Mouse (Mus musculus): ENCODE data around the gene Myl6.

Gene Myl6

GRCm38 (mm10) chr10:128489380-128489779 lies 4.6 kb downstream of the Myl6 start:
- DNase-seq (ENCODE audit: low spot score): no peak

DNA sequence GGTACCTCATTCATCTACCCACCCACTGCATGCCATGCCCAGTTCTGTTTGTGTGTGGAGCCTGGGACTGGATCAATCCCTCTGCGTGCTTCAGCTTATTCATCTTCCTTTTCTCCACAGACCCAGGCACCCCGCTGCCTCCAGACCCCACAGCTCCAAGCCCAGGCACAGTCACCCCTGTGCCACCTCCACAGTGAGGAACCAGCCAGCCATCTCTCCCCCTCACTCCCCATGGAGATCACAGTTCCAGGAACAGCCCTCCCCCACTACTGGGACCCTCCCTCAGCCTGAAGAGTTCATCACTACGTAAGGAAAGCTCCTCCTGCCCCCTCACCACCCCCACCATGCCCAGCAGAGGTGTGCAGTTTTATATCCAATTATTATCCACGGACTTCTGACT lies 5.2 kb downstream of the Myl6 start:
- DNase-seq (ENCODE audit: low spot score): no peak

DNA sequence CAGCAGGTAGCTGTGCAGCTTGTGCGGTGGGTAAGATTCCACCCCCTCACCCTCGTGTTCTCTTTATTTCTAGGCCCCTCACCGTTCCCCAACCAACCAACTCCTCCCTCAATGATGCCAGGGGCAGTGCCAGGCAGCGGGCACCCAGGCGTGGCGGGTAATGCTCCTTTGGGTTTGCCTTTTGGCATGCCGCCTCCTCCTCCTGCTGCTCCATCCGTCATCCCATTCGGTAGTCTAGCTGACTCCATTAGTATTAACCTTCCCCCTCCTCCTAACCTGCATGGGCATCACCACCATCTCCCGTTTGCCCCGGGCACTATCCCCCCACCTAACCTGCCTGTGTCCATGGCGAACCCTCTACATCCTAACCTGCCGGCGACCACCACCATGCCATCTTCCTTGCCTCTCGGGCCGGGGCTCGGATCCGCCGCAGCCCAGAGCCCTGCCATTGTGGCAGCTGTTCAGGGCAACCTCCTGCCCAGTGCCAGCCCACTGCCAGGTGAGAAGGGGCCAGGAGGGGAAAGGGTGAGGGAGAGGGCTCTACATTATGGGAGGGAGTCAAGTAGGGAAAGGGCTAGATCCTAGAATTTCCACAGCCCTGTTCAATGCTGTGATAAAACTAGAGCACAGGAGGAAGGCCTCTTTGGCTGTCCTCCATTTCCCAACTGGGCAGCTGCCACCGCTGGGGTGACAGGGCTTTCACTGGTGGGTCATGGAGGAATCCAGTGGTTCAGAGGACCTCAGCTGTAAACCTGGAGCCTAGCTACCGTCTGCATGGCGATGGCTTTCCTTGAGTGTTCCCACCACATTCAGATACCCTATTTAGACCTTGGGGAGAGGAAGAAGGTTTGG lies 5.9 kb downstream of the Myl6 start:
- DNase-seq (ENCODE audit: low spot score): no peak

DNA sequence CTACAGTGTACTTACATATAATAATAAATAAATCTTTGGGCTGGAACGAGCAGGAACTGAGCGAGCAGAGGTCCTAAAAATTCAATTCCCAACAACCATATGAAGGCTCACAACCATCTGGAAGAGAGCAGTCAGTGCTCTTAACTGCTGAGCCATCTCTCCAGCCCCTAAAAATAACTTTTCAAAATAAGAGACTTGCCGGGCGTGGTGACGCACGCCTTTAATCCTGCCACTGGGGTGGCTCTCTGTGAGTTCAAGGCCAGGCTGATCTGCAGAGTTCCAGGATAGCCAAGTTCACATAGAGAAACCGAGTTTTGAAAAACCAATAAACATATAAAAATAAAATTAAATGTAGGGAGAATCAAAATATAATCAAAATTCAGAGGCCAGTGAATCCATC lies 7.6 kb downstream of the Myl6 start:
- DNase-seq (ENCODE audit: low spot score): no peak

- DNase-seq (ENCODE audit: low spot score): no peak
Observed at GRCm38 (mm10) chr10:128474366-128474765, 19.6 kb downstream of the Myl6 start.

DNA sequence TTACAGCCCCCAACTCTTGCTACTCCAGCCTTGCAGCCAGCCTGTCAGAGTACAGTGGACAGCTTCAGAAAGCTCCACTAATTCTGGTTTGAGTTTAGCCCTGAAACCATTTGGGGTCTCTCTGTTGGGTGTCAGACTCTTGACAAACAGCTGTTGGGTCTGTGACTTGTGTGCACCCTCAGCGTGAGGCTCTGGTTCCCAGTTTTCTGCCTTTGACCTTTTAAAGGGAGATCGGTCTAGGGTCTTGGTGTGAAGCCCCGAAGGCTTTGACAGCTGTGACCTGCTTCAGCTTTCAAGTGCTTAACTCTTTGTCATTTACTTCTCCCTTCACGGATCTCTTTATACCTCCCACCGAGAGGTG lies 33.7 kb downstream of the Myl6 start:
- no peak for DNase-seq (ENCODE audit: low spot score)

DNA sequence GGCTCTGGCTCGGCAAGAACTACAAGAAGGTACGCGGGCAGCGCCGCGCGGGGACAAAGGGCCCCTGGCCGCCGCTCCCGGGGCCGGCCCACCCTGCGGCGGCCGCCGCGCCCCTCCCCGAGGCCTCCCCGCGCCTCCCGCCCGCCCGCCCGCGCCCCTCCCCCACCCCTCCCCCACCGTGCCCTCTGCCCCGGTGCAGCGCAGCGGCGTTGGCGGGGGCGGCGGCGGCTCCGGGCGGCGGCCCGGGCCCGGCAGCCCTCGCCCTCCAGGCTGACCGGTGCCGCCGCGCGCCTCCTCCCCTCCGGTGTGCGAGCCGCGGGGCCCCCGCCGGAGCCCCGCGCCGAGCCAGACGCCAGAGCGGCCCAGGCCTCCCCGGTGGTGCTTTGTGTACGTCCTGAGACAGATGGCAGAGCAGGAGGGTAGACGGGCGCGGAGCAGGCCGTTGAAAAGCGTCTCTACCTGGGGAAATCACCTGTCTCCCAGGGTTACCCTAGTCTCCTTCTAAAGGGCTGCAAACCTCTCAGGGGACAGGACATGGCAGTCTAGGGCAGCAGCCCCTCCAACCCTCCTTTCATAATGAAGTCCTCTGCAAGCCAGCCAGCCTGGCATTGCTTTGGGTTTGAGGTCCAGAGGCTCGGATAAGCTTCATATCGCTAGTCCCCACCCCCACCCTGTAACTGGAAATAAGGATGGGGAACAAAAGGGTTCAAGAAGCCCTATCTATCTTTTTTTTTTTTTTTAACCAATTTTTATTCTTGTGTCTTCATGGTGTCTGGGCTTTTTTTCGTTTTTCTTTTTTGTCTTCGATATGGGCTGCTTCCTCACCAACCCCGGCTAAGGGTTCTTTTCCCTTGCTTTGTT lies 34.3 kb downstream of the Myl6 start:
- peak; percentile 63 for DNase-seq (ENCODE audit: low spot score)

GRCm38 (mm10) chr10:128458719-128459408 lies 35.1 kb downstream of the Myl6 start, which contains the start of gene Smarcc2:
TSS of gene Smarcc2 (plus strand) at chr10:128459248.
- peak; percentile 84 for DNase-seq (ENCODE audit: low spot score)

DNA sequence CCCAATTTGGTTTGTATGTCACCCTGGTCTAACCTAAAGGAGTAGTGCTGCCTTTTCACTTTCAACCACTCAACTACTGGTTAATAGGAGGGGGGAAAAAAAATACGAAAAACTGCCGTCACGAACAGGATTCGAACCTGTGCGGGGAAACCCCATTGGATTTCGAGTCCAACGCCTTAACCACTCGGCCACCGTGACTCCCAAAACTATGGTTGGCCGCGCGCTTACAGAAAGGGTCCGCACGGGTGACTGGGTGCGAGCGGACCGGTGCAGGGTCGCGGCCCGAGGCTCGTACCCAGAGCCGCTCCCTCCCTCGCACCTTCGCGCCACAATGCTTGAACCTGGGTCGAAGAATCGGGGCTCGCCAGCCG lies 35.6 kb downstream of the Myl6 start:
- DNase-seq (ENCODE audit: low spot score): peak; percentile 84

DNA sequence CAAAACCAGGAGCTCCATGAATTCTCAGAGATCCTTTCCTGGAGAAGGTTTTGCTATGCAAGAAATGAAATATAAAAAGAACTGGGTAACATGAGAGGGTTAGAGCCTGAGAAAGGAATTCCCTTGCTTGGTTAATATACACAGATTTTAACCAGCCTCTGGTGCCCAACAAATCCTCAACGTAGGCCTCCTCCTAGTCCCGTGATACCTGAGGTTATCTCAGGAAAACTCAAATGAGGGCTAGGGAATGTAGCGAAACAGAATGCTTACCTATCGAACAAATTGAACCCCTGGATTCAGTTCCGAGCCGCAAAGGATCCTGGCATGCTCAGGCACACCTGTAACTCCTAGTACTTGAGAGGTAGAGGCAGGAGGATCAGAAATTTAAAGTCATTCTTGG lies 36.3 kb downstream of the Myl6 start:
- DNase-seq (ENCODE audit: low spot score): no peak

GRCm38 (mm10) chr10:128455280-128455679 lies 38.7 kb downstream of the Myl6 start:
- no peak for DNase-seq (ENCODE audit: low spot score)

GRCm38 (mm10) chr10:128454471-128454870 lies 39.5 kb downstream of the Myl6 start:
- no peak for DNase-seq (ENCODE audit: low spot score)

GRCm38 (mm10) chr10:128451014-128451413 lies 42.9 kb downstream of the Myl6 start:
- DNase-seq (ENCODE audit: low spot score): no peak

- DNase-seq (ENCODE audit: low spot score): no peak
Observed at GRCm38 (mm10) chr10:128445407-128445806, 48.5 kb downstream of the Myl6 start.

DNA sequence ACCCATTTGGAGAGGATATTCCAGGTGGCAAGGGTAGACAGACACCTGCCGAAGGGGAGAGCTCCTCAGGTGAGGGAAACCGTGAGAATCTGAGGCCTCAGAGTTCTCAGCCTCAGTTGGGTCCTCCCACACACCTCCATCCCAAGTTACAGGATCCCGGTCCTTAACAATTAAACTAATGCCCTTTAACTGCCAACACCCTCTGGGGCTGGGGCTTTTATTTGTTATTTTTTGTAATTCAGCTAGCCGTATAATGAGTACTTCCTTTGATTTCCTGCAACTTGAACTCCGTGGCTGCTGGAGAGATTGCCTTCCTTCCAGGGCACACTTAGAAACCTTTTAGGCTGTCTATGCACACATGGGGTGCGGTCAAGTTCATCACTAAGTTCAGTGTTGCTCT lies 49.6 kb downstream of the Myl6 start:
- no peak for DNase-seq (ENCODE audit: low spot score)

GRCm38 (mm10) chr10:128442718-128443117 lies 51.2 kb downstream of the Myl6 start:
- DNase-seq (ENCODE audit: low spot score): no peak

DNA sequence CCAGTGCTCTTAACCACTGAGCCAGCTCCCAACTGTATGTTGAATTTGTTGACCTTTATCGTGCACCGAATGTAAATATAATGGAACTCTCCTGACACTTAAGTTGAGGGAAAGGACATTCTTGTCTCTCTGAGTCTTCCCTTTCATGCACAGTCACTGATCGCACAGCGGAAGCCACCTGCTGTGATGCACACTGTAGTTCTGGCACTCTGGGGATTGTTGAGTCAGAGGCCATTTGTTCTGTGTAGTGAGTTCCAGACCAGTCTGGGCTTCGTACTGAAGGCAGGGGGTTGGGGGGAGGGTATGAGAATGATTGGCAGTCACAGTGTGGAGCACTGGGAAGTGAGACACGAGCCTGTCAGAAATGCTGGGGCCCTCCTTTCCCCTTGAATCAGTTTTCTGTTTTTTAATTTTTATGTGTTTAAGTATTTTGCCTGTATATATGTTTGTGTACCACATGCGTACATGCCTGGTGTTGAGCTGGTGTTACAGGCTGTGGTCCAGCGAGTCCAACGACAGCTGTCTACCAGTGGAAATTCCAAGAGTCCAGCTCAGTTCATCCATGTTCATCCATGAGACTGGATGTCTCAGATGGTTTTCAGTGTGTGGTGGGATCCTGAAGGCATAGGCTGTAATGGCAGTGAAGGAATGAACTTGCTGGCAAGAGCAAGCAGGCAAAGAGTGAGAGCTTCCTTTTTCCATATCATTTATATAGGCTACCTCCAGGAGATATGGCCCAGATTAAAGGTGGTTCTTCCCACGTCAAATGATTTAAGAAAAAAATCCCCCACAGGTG lies 52.4 kb downstream of the Myl6 start:
- no peak for DNase-seq (ENCODE audit: low spot score)

Measured in testis, postnatal 14 days (tissue).